Mouse (Mus musculus) liver, embryonic 15.5 days (tissue): Measurements from ENCODE around the gene Ndufs1. TPM values are rescaled to one million over a fixed set of nuclear protein-coding genes. Genes with fewer than 3 reads are reported as not detected.

Source experiments
- ATAC-seq: fragments of 200-750 bp; cut with Nextera tagmentation; 2 replicates; pipeline ENCODE4 v1.8.0; 2017; ENCODE audit warnings: moderate number of reproducible peaks, mild to moderate bottlenecking, moderate library complexity; ENCODE audit not compliant: insufficient read depth
- H3K27ac ChIP-seq: fragments of 300-500 bp; sonication (generic); replicated peaks from 2 replicates; pipeline ENCODE4 v1.5.1; 2015; ENCODE audit warnings: mild to moderate bottlenecking, inconsistent platforms
- H3K27me3 ChIP-seq: fragments of 300-500 bp; sonication (generic); 2 replicates; pipeline ENCODE4 v1.6.1; 2015; ENCODE audit warnings: mild to moderate bottlenecking, inconsistent platforms
- H3K36me3 ChIP-seq: fragments of 300-500 bp; sonication (generic); replicated peaks from 2 replicates; pipeline ENCODE4 v1.6.1; 2015; ENCODE audit warnings: moderate library complexity, mild to moderate bottlenecking, inconsistent platforms
- H3K4me1 ChIP-seq: fragments of 300-500 bp; sonication (generic); replicated peaks from 2 replicates; pipeline ENCODE4 v1.6.1; 2015; ENCODE audit warnings: inconsistent platforms
- H3K4me2 ChIP-seq: fragments of 300-500 bp; sonication (generic); 2 replicates; pipeline ENCODE4 v1.6.1; 2015; ENCODE audit warnings: moderate library complexity, mild to moderate bottlenecking, inconsistent platforms
- H3K4me3 ChIP-seq: fragments of 300-500 bp; sonication (generic); replicated peaks from 2 replicates; pipeline ENCODE4 v1.5.1; 2015; ENCODE audit warnings: mild to moderate bottlenecking, inconsistent platforms
- H3K9ac ChIP-seq: fragments of 300-500 bp; sonication (generic); 2 replicates; pipeline ENCODE4 v1.6.1; 2015; ENCODE audit warnings: moderate library complexity, mild to moderate bottlenecking, inconsistent platforms
- H3K9me3 ChIP-seq: fragments of 300-500 bp; sonication (generic); replicated peaks from 2 replicates; pipeline ENCODE4 v1.6.1; 2016; ENCODE audit warnings: inconsistent platforms
- WGBS: fragments of 180-500 bp; shearing (Covaris S2); methylation state at CpG from one replicate; pipeline ENCODE4 v1.1.7; 2015; ENCODE audit warnings: mixed read lengths; ENCODE audit not compliant: insufficient replicate concordance; 5-methylcytosine and 5-hydroxymethylcytosine counted together
- polyA plus RNA-seq: library from polyadenylated mRNA; unstranded; fragments of >200 nt; fragmentation: Nextera tagmentation; extraction: Ambion mirVana; gene quantifications from 2 replicates; pipeline ENCODE4 v1.2.1, GENCODE M21; 2015

Gene Ndufs1
- 94.0 and 100 TPM in 2 replicates for polyA plus RNA-seq

- ATAC-seq, result peak; percentile 85
- H3K9me3 ChIP-seq, result no peaks in the 10 kb centered on the region
- H3K27me3 ChIP-seq, result no peaks in the 10 kb centered on the region
- under 1% methylated on average over 72 of the region's 72 CpGs for WGBS
- peak within 1 kb of the TSS; percentile 84 for H3K4me2 ChIP-seq
- peak within 1 kb of the TSS; percentile 90 for H3K4me3 ChIP-seq
- H3K36me3 ChIP-seq, result peaks cover 37% of the 10 kb centered on the region
- H3K27ac ChIP-seq, result peak within 1 kb of the TSS; percentile 88
- peaks cover 36% of the 10 kb centered on the region for H3K4me1 ChIP-seq
- peak within 1 kb of the TSS; percentile 93 for H3K9ac ChIP-seq
These were observed at the start of gene Ndufs1, which contains the start of gene Eef1b2 for GRCm38 (mm10) chr1:63176604-63177421. Gene Ndufs1 (minus strand): TSS chr1:63176833. Gene Eef1b2 (plus strand): TSS chr1:63176825.

- 26% methylated on average over 7 of the region's 7 CpGs for WGBS
- H3K27me3 ChIP-seq, result no peaks in the 10 kb centered on the region
- H3K4me3 ChIP-seq, result no peak overlapping the region
- ATAC-seq, result no peak
- no peaks in the 10 kb centered on the region for H3K4me1 ChIP-seq
- no peak overlapping the region for H3K4me2 ChIP-seq
- H3K9me3 ChIP-seq, result no peaks in the 10 kb centered on the region
- no peak overlapping the region for H3K27ac ChIP-seq
- no peak overlapping the region for H3K9ac ChIP-seq
- H3K36me3 ChIP-seq, result no peaks in the 10 kb centered on the region
These were observed 49.3 kb upstream of the Ndufs1 start for GRCm38 (mm10) chr1:63225890-63226289.

- H3K9ac ChIP-seq, result no peak overlapping the region
- H3K27ac ChIP-seq, result no peak overlapping the region
- no peaks in the 10 kb centered on the region for H3K9me3 ChIP-seq
- H3K27me3 ChIP-seq, result no peaks in the 10 kb centered on the region
- WGBS, result 23% methylated on average over 4 of the region's 4 CpGs
- peak; percentile 49; the same call in 1 of the 2 replicates for ATAC-seq
- no peak overlapping the region for H3K4me3 ChIP-seq
- H3K36me3 ChIP-seq, result no peaks in the 10 kb centered on the region
- no peak overlapping the region for H3K4me2 ChIP-seq
- H3K4me1 ChIP-seq, result no peaks in the 10 kb centered on the region
These were observed 48.4 kb upstream of the Ndufs1 start for GRCm38 (mm10) chr1:63225009-63225408.

GRCm38 (mm10) chr1:63219277-63219676 lies 42.6 kb upstream of the Ndufs1 start:
- Histone ChIP-seq H3K36me3 (no peaks in the 10 kb centered on the region), H3K9me3 (no peaks in the 10 kb centered on the region), H3K27me3 (0 out of 2 replicates have a peak, but pooled peaks cover 8% of the 10 kb centered on the region), H3K4me3 (no peak overlapping the region), H3K27ac (no peak overlapping the region), H3K4me1 (no peaks in the 10 kb centered on the region), H3K9ac (no peak overlapping the region), H3K4me2 (no peak overlapping the region)
- no peak for ATAC-seq
- WGBS, result 71% methylated on average over 4 of the region's 4 CpGs

GRCm38 (mm10) chr1:63214631-63215030 lies 38.0 kb upstream of the Ndufs1 start:
- 35% methylated on average over 7 of the region's 7 CpGs for WGBS
- Histone ChIP-seq H3K36me3 (no peaks in the 10 kb centered on the region), H3K4me2 (no peak overlapping the region), H3K9me3 (no peaks in the 10 kb centered on the region), H3K27ac (no peak overlapping the region), H3K4me1 (no peaks in the 10 kb centered on the region), H3K4me3 (no peak overlapping the region), H3K9ac (no peak overlapping the region), H3K27me3 (0 out of 2 replicates have a peak, but pooled peaks cover 14% of the 10 kb centered on the region)
- ATAC-seq, result no peak

- Histone ChIP-seq H3K27ac (no peak within 1 kb of the TSS), H3K4me2 (no peak within 1 kb of the TSS), H3K4me3 (no peak within 1 kb of the TSS), H3K27me3 (0 out of 2 replicates have a peak, but pooled peaks cover 14% of the 10 kb centered on the region), H3K36me3 (no peaks in the 10 kb centered on the region), H3K9ac (no peak within 1 kb of the TSS), H3K4me1 (no peaks in the 10 kb centered on the region), H3K9me3 (no peaks in the 10 kb centered on the region)
- WGBS, result 29% methylated on average over 3 of the region's 3 CpGs
- no peak for ATAC-seq
These were observed 37.6 kb upstream of the Ndufs1 start, which contains the start of gene Gpr1 for GRCm38 (mm10) chr1:63214271-63214558. Gene Gpr1 (minus strand): TSS chr1:63214543.

- Histone ChIP-seq H3K27ac (no peak overlapping the region), H3K9me3 (no peaks in the 10 kb centered on the region), H3K9ac (no peak overlapping the region), H3K27me3 (0 out of 2 replicates have a peak, but pooled peaks cover 14% of the 10 kb centered on the region), H3K4me1 (no peaks in the 10 kb centered on the region), H3K4me3 (no peak overlapping the region), H3K4me2 (no peak overlapping the region), H3K36me3 (no peaks in the 10 kb centered on the region)
- no peak for ATAC-seq
- WGBS, result 24% methylated on average over 22 of the region's 22 CpGs
These were observed 37.0 kb upstream of the Ndufs1 start for GRCm38 (mm10) chr1:63213478-63214270.

GRCm38 (mm10) chr1:63209861-63210529 lies 33.4 kb upstream of the Ndufs1 start:
- no peak for ATAC-seq
- Histone ChIP-seq H3K4me1 (no peaks in the 10 kb centered on the region), H3K4me2 (no peak overlapping the region), H3K36me3 (no peaks in the 10 kb centered on the region), H3K4me3 (no peak overlapping the region), H3K27ac (no peak overlapping the region), H3K27me3 (0 out of 2 replicates have a peak, but pooled peaks cover 13% of the 10 kb centered on the region), H3K9me3 (no peaks in the 10 kb centered on the region), H3K9ac (no peak overlapping the region)
- 35% methylated on average over 6 of the region's 6 CpGs for WGBS

- Histone ChIP-seq H3K9ac (no peak overlapping the region), H3K4me1 (no peaks in the 10 kb centered on the region), H3K4me2 (no peak overlapping the region), H3K27ac (no peak overlapping the region), H3K36me3 (no peaks in the 10 kb centered on the region), H3K4me3 (no peak overlapping the region), H3K27me3 (0 out of 2 replicates have a peak, but pooled peaks cover 2% of the 10 kb centered on the region), H3K9me3 (no peaks in the 10 kb centered on the region)
- 56% methylated on average over 3 of the region's 3 CpGs for WGBS
- ATAC-seq, result no peak
These were observed 31.0 kb upstream of the Ndufs1 start for GRCm38 (mm10) chr1:63207607-63208006.

- H3K9ac ChIP-seq, result no peak overlapping the region
- H3K27me3 ChIP-seq, result no peaks in the 10 kb centered on the region
- no peaks in the 10 kb centered on the region for H3K4me1 ChIP-seq
- no peaks in the 10 kb centered on the region for H3K9me3 ChIP-seq
- WGBS, result 35% methylated on average over 7 of the region's 7 CpGs
- H3K36me3 ChIP-seq, result no peaks in the 10 kb centered on the region
- H3K27ac ChIP-seq, result no peak overlapping the region
- ATAC-seq, result no peak
- no peak overlapping the region for H3K4me3 ChIP-seq
- no peak overlapping the region for H3K4me2 ChIP-seq
These were observed 28.2 kb upstream of the Ndufs1 start for GRCm38 (mm10) chr1:63204660-63205394.
